Mouse (Mus musculus) MEL (cell line): Measurements from ENCODE around the gene Flnc.

Experiments used
- CTCF ChIP-seq, 3 experiments: IDR thresholded peaks in 2 of 3; conservative IDR thresholded peaks in 1 of 3; 2 replicates each; pipeline ENCODE4 v1.5.1; 2011 to 2012; ENCODE audit warnings: low read length in 3 of 3, low read depth in 2 of 3, mild to moderate bottlenecking in 2 of 3, improper control_type of control experiment in 1 of 3, inconsistent platforms in 1 of 3, mixed read lengths in 1 of 3, moderate library complexity in 1 of 3; ENCODE audit not compliant: control insufficient read depth in 1 of 3, insufficient read depth in 1 of 3, poor library complexity in 1 of 3, severe bottlenecking in 1 of 3
- MEF2A ChIP-seq: IDR thresholded peaks from 2 replicates; pipeline ENCODE4 v1.6.1; 2014; ENCODE audit warnings: low read depth, mild to moderate bottlenecking, inconsistent platforms, low read length, improper control_type of control experiment; ENCODE audit not compliant: poor library complexity, insufficient replicate concordance, severe bottlenecking; ENCODE audit errors: extremely low read depth

GRCm38 (mm10) chr6:29467583-29468354, 34.7 kb downstream of the Flnc start, which contains the start of gene Atp6v1f:
- no peak for TF ChIP-seq CTCF (IDR thresholded peaks at IDR 0.05 in 2 of 3, conservative IDR thresholded peaks at IDR 0.05 in 1 of 3; ENCODE audit: control insufficient read depth in 1 of 3, insufficient read depth in 1 of 3, low read depth in 2 of 3, low read length in 3 of 3, poor library complexity in 1 of 3, severe bottlenecking in 1 of 3)
- 0 out of 2 replicates have a peak, but pooled peaks have one; percentile 22 for TF ChIP-seq MEF2A
